Mouse (Mus musculus): ENCODE results near the gene 3110009E18Rik.

DNA sequence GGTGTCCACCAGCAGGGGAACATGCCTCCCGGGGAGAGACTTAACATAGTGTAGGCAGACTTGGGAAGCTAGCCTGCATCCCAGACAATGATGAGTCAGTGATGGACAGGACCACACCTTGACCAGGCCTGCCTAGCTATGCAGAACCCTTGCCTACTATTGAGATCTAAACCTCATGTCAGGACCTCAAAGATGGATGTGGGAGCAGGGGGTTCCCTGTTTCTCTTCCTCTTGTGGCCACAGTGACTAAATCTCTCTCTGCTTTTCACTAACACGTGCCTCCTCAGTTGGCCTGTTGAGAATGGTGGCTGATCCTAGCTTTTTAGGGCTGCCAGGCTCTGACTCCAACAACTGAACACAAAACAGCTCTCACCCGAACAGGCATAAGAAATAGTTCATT, 81.6 kb downstream of the 3110009E18Rik start:
- TF ChIP-seq TBP (IDR thresholded peaks at IDR 0.05; ENCODE audit: low read depth, low read length), result no peak
- no peak for TF ChIP-seq POLR2A (IDR thresholded peaks at IDR 0.05; ENCODE audit: control insufficient read depth in 1 of 2, insufficient read depth in 1 of 2, low read depth in 1 of 2, low read length in 2 of 2, poor library complexity in 1 of 2)
- TF ChIP-seq CTCF (IDR thresholded peaks at IDR 0.05 in 2 of 3, conservative IDR thresholded peaks at IDR 0.05 in 1 of 3; ENCODE audit: control insufficient read depth in 1 of 3, insufficient read depth in 1 of 3, low read depth in 2 of 3, low read length in 3 of 3, poor library complexity in 1 of 3, severe bottlenecking in 1 of 3), result no peak
- TF ChIP-seq USF1 (IDR thresholded peaks at IDR 0.05; ENCODE audit: low read depth, low read length), result no peak
- no peak for TF ChIP-seq CHD2 (IDR thresholded peaks at IDR 0.05; ENCODE audit: low read length)
- no peak for TF ChIP-seq UBTF (IDR thresholded peaks at IDR 0.05; ENCODE audit: borderline replicate concordance, insufficient read depth, low read depth, low read length)
- no peak for TF ChIP-seq MAZ (IDR thresholded peaks at IDR 0.05; ENCODE audit: low read depth, low read length)
- no peak for TF ChIP-seq HCFC1 (IDR thresholded peaks at IDR 0.05; ENCODE audit: low read depth, low read length)
